Mouse (Mus musculus) neural tube, embryonic 14.5 days (tissue): ENCODE data around the gene Rfxank. TPM values are rescaled to one million over a fixed set of nuclear protein-coding genes. Genes with fewer than 3 reads are reported as not detected.
A peak's percentile ranks its signal among the peaks of the same experiment; 100 is the strongest.

ENCODE experiments used
- ATAC-seq: fragments of 200-750 bp; cut with Nextera tagmentation; 2 replicates; pipeline ENCODE4 v1.8.0; 2017; ENCODE audit warnings: low read depth, mild to moderate bottlenecking, moderate TSS enrichment, moderate library complexity
- H3K27ac ChIP-seq: fragments of 300-500 bp; sonication (generic); 2 replicates; pipeline ENCODE4 v1.5.1; 2014; ENCODE audit warnings: low read depth, mild to moderate bottlenecking, control low read depth, low read length, moderate library complexity, mixed read lengths
- H3K27me3 ChIP-seq: fragments of 300-500 bp; sonication (generic); 2 replicates; pipeline ENCODE4 v1.6.1; 2014; ENCODE audit warnings: low read length; ENCODE audit not compliant: control insufficient read depth, insufficient read depth
- H3K36me3 ChIP-seq: fragments of 300-500 bp; sonication (generic); 2 replicates; pipeline ENCODE4 v1.6.1; 2014; ENCODE audit warnings: low read length, mixed read lengths; ENCODE audit not compliant: control insufficient read depth, insufficient read depth
- H3K4me1 ChIP-seq: fragments of 300-500 bp; sonication (generic); 2 replicates; pipeline ENCODE4 v1.6.1; 2014; ENCODE audit warnings: low read length; ENCODE audit not compliant: control insufficient read depth, insufficient read depth
- H3K4me2 ChIP-seq: fragments of 300-500 bp; sonication (generic); 2 replicates; pipeline ENCODE4 v1.6.1; 2014; ENCODE audit warnings: mild to moderate bottlenecking, low read depth, low read length, control low read depth
- H3K4me3 ChIP-seq: fragments of 300-500 bp; sonication (generic); 2 replicates; pipeline ENCODE4 v1.5.1; 2014; ENCODE audit warnings: low read depth, low read length, control low read depth, mixed read lengths
- H3K9ac ChIP-seq: fragments of 300-500 bp; sonication (generic); replicated peaks from 2 replicates; pipeline ENCODE4 v1.6.1; 2014; ENCODE audit warnings: low read depth, mild to moderate bottlenecking, control low read depth, low read length, mixed read lengths
- H3K9me3 ChIP-seq: fragments of 300-500 bp; sonication (generic); 2 replicates; pipeline ENCODE4 v1.6.1; 2016; ENCODE audit warnings: low read length; ENCODE audit not compliant: control insufficient read depth
- WGBS: fragments of 180-500 bp; shearing (Covaris S2); extraction: QIAGEN DNeasy Blood & Tissue Kit; methylation state at CpG from one replicate; pipeline ENCODE4 v1.1.7; 2014; 5-methylcytosine and 5-hydroxymethylcytosine counted together
- polyA plus RNA-seq: library from polyadenylated mRNA; unstranded; fragments of >200 nt; fragmentation: Nextera tagmentation; extraction: Ambion mirVana; gene quantifications from 2 replicates; pipeline ENCODE4 v1.2.1, GENCODE M21; 2014

The Rfxank gene
- polyA plus RNA-seq, 1 experiment from 2014 or later = 12.2 TPM

GRCm38 (mm10) chr8:70118726-70119700 lies 19.9 kb downstream of the Rfxank start:
- peak; percentile 83 for ATAC-seq
- H3K36me3 ChIP-seq = peaks cover 12% of the 10 kb centered on the region; the same call in 1 of the 2 replicates
- WGBS = 2% methylated on average over 17 of the region's 17 CpGs
- peak overlapping the region; percentile 88 for H3K4me2 ChIP-seq
- no peaks in the 10 kb centered on the region for H3K9me3 ChIP-seq
- H3K27me3 ChIP-seq = no peaks in the 10 kb centered on the region
- peaks cover 23% of the 10 kb centered on the region for H3K4me1 ChIP-seq
- peak overlapping the region; percentile 66 for H3K4me3 ChIP-seq
- H3K9ac ChIP-seq = peak overlapping the region; percentile 81
- H3K27ac ChIP-seq = peak overlapping the region; percentile 92

GRCm38 (mm10) chr8:70117611-70118010 lies 21.3 kb downstream of the Rfxank start:
- H3K4me2 ChIP-seq = peak overlapping the region; percentile 88
- H3K9me3 ChIP-seq = no peaks in the 10 kb centered on the region
- H3K4me1 ChIP-seq = peaks cover 23% of the 10 kb centered on the region
- no peaks in the 10 kb centered on the region for H3K27me3 ChIP-seq
- ATAC-seq = no peak
- 9% methylated on average over 9 of the region's 9 CpGs for WGBS
- no peak overlapping the region for H3K27ac ChIP-seq
- H3K4me3 ChIP-seq = no peak overlapping the region
- peak overlapping the region; percentile 17; the same call in 1 of the 2 replicates for H3K9ac ChIP-seq
- peaks cover 21% of the 10 kb centered on the region; the same call in 1 of the 2 replicates for H3K36me3 ChIP-seq

- 74% methylated on average over 13 of the region's 13 CpGs for WGBS
- no peaks in the 10 kb centered on the region for H3K27me3 ChIP-seq
Observed at GRCm38 (mm10) chr8:70114892-70115291, 24.1 kb downstream of the Rfxank start.

DNA sequence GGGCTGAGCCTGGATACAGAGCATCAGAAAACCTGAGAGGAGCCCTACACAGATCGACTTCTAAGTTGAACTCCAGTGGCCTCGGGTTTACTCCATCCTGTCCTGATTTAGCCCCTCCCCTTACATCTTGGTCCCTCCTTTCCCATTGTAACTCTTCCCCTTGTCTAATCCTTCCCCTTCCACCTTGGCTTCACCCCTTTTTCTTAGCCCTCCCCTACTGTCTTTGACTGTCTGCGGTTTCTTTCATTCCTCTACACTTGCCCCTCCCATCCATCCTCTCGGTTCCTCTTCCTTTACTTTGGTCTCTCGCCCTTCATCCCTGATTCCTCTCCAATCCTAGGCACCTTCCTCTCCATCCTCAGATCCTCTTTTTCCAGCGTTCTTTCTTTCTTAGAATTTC lies 24.5 kb downstream of the Rfxank start:
- no peak for ATAC-seq
- Histone ChIP-seq H3K9me3 (no peaks in the 10 kb centered on the region), H3K27ac (no peak overlapping the region), H3K27me3 (no peaks in the 10 kb centered on the region), H3K9ac (no peak overlapping the region), H3K4me2 (no peak overlapping the region), H3K4me1 (peaks cover 23% of the 10 kb centered on the region), H3K36me3 (peaks cover 50% of the 10 kb centered on the region), H3K4me3 (no peak overlapping the region)
- WGBS = 24% methylated on average over 6 of the region's 6 CpGs

More at GRCm38 (mm10) chr8:70114892-70115291, 24.1 kb downstream of the Rfxank start:
- ATAC-seq = no peak
- Histone ChIP-seq H3K9me3 (no peaks in the 10 kb centered on the region), H3K36me3 (peaks cover 46% of the 10 kb centered on the region), H3K4me1 (peaks cover 23% of the 10 kb centered on the region), H3K27ac (no peak overlapping the region), H3K4me3 (no peak overlapping the region), H3K9ac (no peak overlapping the region), H3K4me2 (no peak overlapping the region)

DNA sequence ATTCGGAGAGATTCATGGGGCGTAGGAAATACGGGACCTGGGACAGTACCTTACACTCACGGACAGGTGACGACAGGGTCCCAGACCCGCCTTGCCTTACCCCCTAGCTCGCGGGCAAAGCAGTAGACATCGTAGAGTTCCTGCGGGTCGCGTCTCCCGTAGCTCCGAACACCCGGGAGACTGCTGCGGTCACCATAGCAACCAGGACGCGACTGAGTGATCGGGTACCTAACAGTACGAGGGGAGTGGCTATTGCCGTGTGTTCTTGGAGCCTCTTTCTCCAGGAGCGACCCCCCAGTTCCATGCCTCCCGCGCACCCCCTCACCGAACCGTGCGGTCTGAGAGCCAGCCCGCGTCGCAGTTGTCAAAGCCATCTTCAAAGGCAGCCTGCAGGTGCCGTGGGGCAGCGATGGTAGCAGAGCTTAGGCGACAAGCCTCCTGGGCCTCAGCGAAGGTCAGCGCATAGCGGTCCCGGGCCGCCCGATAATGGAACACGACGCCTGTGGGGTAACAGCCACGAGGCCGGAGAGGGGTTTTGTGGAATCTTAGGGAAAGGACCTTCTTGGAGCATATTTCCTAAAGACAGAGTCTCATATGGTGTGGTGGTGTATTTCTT lies 26.4 kb downstream of the Rfxank start:
- no peak; the same call in 1 of the 2 replicates for ATAC-seq
- H3K4me2 ChIP-seq = no peak overlapping the region
- no peak overlapping the region for H3K4me3 ChIP-seq
- no peaks in the 10 kb centered on the region for H3K9me3 ChIP-seq
- 8% methylated on average over 43 of the region's 43 CpGs for WGBS
- no peaks in the 10 kb centered on the region for H3K27me3 ChIP-seq
- H3K9ac ChIP-seq = no peak overlapping the region
- peaks cover 65% of the 10 kb centered on the region for H3K36me3 ChIP-seq
- H3K4me1 ChIP-seq = peaks cover 10% of the 10 kb centered on the region
- no peak overlapping the region for H3K27ac ChIP-seq

- Histone ChIP-seq H3K9me3 (no peaks in the 10 kb centered on the region), H3K27me3 (no peaks in the 10 kb centered on the region), H3K36me3 (peaks cover 78% of the 10 kb centered on the region), H3K4me3 (no peak overlapping the region), H3K4me1 (no peaks in the 10 kb centered on the region), H3K9ac (no peak overlapping the region), H3K27ac (no peak overlapping the region), H3K4me2 (no peak overlapping the region)
- no peak; the same call in 1 of the 2 replicates for ATAC-seq
- 56% methylated on average over 23 of the region's 23 CpGs for WGBS
Observed at GRCm38 (mm10) chr8:70111192-70111795, 27.7 kb downstream of the Rfxank start.

- Histone ChIP-seq H3K4me2 (no peak overlapping the region), H3K4me1 (no peaks in the 10 kb centered on the region), H3K9me3 (no peaks in the 10 kb centered on the region), H3K27me3 (no peaks in the 10 kb centered on the region), H3K4me3 (no peak overlapping the region), H3K27ac (no peak overlapping the region), H3K36me3 (peaks cover 79% of the 10 kb centered on the region), H3K9ac (no peak overlapping the region)
- ATAC-seq = no peak
- 86% methylated on average over 2 of the region's 2 CpGs for WGBS
Observed at GRCm38 (mm10) chr8:70110451-70110850, 28.5 kb downstream of the Rfxank start.

DNA sequence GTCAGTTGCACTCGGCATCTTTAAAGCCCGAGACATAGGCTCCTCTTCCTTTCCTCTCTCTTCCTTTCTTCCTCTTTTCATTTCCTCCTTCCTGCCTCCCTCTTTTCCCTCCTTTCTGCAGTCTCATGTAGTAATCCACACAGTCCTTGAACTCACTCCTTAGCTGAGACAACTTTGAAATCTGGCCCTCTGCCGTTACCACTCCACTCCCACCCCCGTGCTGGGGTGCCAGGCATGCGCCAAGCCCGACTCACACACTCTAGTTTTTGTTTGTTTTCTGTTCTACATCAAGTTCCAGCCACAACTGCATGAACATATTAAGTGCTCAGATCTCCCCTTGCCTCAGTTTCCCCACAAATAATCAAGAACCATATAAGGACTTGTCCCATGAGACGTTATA lies 34.0 kb downstream of the Rfxank start:
- H3K4me3 ChIP-seq = no peak overlapping the region
- H3K9ac ChIP-seq = no peak overlapping the region
- peaks cover 76% of the 10 kb centered on the region for H3K36me3 ChIP-seq
- no peaks in the 10 kb centered on the region for H3K4me1 ChIP-seq
- H3K9me3 ChIP-seq = no peaks in the 10 kb centered on the region
- H3K27me3 ChIP-seq = no peaks in the 10 kb centered on the region
- ATAC-seq = no peak
- 84% methylated on average over 7 of the region's 7 CpGs for WGBS
- H3K4me2 ChIP-seq = no peak overlapping the region
- no peak overlapping the region for H3K27ac ChIP-seq
